ENCODE assay signal across 28 mouse cellular contexts in genomic region chr1:183104696-183105095, GRCm38 (mm10).
"Had no signal": no experiment of that assay in that cellular context is flagged by ENCODE, and none has a peak within 500 bp of the region (broad histone marks: within the 10 kb centered on the region; RNA-seq: fewer than 3 reads in every experiment).

No protein-coding gene starts in this region.

- H3K9me3 ChIP-seq: embryonic facial prominence, embryonic 10.5 days; embryonic facial prominence, embryonic 12.5 days; embryonic facial prominence, embryonic 13.5 days; embryonic facial prominence, embryonic 15.5 days; forebrain, embryonic 10.5 days; forebrain, embryonic 12.5 days; forebrain, embryonic 13.5 days; forebrain, embryonic 15.5 days had no signal

- H3K9ac ChIP-seq: embryonic facial prominence, embryonic 12.5 days; embryonic facial prominence, embryonic 13.5 days; embryonic facial prominence, embryonic 15.5 days; forebrain, embryonic 12.5 days; forebrain, embryonic 13.5 days; forebrain, embryonic 15.5 days; forebrain, postnatal 0 days had no signal

- DNase-seq: cerebellum, adult 2 months; cerebellum, adult 8-10 months; cerebellum, adult 9-10 months; cerebellum, adult 9-11 months; cerebellum, postnatal 10 days; cerebellum, postnatal 14 days; cerebellum, postnatal 25 days; cerebellum, postnatal 36 days; embryo, embryonic 11 days; forebrain, postnatal 0 days; gastrocnemius, adult 2 months; gastrocnemius, postnatal 10 days; gastrocnemius, postnatal 14 days; gastrocnemius, postnatal 25 days; gastrocnemius, postnatal 36 days; heart, adult 11 months; heart, adult 18-20 months had no signal

- H3K36me3 ChIP-seq: embryonic facial prominence, embryonic 12.5 days; embryonic facial prominence, embryonic 13.5 days; forebrain, embryonic 12.5 days; forebrain, embryonic 15.5 days had no signal

- H3K27me3 ChIP-seq: embryonic facial prominence, embryonic 12.5 days; embryonic facial prominence, embryonic 13.5 days; embryonic facial prominence, embryonic 15.5 days; forebrain, embryonic 12.5 days; forebrain, embryonic 13.5 days; forebrain, embryonic 15.5 days had no signal

- H3K4me3 ChIP-seq: embryonic facial prominence, embryonic 10.5 days; embryonic facial prominence, embryonic 12.5 days; embryonic facial prominence, embryonic 13.5 days; embryonic facial prominence, embryonic 15.5 days; erythroblast, embryonic 14.5 days; forebrain, embryonic 10.5 days; forebrain, embryonic 12.5 days; forebrain, embryonic 13.5 days; forebrain, embryonic 15.5 days; gastrocnemius, adult 2 months had no signal

- H3K4me1 ChIP-seq: forebrain, embryonic 12.5 days; forebrain, embryonic 13.5 days; forebrain, embryonic 15.5 days had no signal

- H3K4me2 ChIP-seq: embryonic facial prominence, embryonic 12.5 days; embryonic facial prominence, embryonic 13.5 days; embryonic facial prominence, embryonic 15.5 days; forebrain, embryonic 12.5 days; forebrain, embryonic 13.5 days; forebrain, embryonic 15.5 days had no signal

- H3K27ac ChIP-seq: embryonic facial prominence, embryonic 10.5 days; embryonic facial prominence, embryonic 12.5 days; embryonic facial prominence, embryonic 13.5 days; embryonic facial prominence, embryonic 15.5 days; forebrain, embryonic 10.5 days; forebrain, embryonic 12.5 days; forebrain, embryonic 13.5 days; forebrain, embryonic 15.5 days; gastrocnemius, adult 2 months had no signal

- ATAC-seq: forebrain, embryonic 13.5 days; forebrain, embryonic 14.5 days; forebrain, embryonic 15.5 days; forebrain, embryonic 16.5 days; forebrain, postnatal 0 days had no signal
